Mouse (Mus musculus): Measurements from ENCODE around the gene Spink2. TPM values are rescaled to one million over a fixed set of nuclear protein-coding genes. Genes with fewer than 3 reads are reported as not detected.

Gene Spink2
- total RNA-seq (2023) = not detected

GRCm38 (mm10) chr5:77211236-77211635 lies at the start of gene Spink2:
Gene Spink2 (minus strand): TSS chr5:77211471.

Other genes starting within 250 kb of the Spink2 start
- 100 to 1,000 TPM; 136 to 144 TPM for gene Srp72, start 236.8 kb downstream of the Spink2 start, total RNA-seq (2023)
- gene Arl9, start 207.4 kb downstream of the Spink2 start, total RNA-seq (2023) = 1 to 10 TPM; 2.0 to 3.9 TPM
- not detected for gene Thegl, start 195.4 kb downstream of the Spink2 start, total RNA-seq (2023)
- 10 to 100 TPM; 19.7 to 22.7 TPM for gene Hopx, start 96.3 kb downstream of the Spink2 start, total RNA-seq (2023)
- 10 to 100 TPM; 61.3 to 72.9 TPM for gene Rest, start 54.0 kb upstream of the Spink2 start, total RNA-seq (2023)
- 10 to 100 TPM; 24.0 to 37.5 TPM for gene Noa1, start 98.6 kb upstream of the Spink2 start, total RNA-seq (2023)
- gene Polr2b, start 98.7 kb upstream of the Spink2 start, total RNA-seq (2023) = 10 to 100 TPM; 68.6 to 75.1 TPM
- gene Igfbp7, start 196.6 kb upstream of the Spink2 start, total RNA-seq (2023) = under 1 TPM in 1 of 2 experiments, not detected in 1; 0.49 TPM

Measured in B cell, adult 67 days (primary cell).